Mouse (Mus musculus) cortical plate, adult 2 months (tissue): ENCODE data around the gene Fam71e1. TPM values are rescaled to one million over a fixed set of nuclear protein-coding genes. Genes with fewer than 3 reads are reported as not detected.

Experiments used
- H3K27ac ChIP-seq: fragments of 200-500 bp; 2 replicates; pipeline ENCODE4 v1.5.1; 2012; ENCODE audit warnings: low read length, control low read depth, inconsistent platforms; ENCODE audit not compliant: insufficient read depth
- H3K4me1 ChIP-seq: fragments of 200-500 bp; 2 replicates; pipeline ENCODE4 v1.6.1; 2011; ENCODE audit warnings: low read length; ENCODE audit not compliant: control insufficient read depth, insufficient read depth
- H3K4me3 ChIP-seq: fragments of 200-500 bp; 2 replicates; pipeline ENCODE4 v1.5.1; 2011; ENCODE audit warnings: mild to moderate bottlenecking, low read length, control low read depth; ENCODE audit not compliant: insufficient read depth
- CTCF ChIP-seq: fragments of 200-500 bp; IDR thresholded peaks from 2 replicates; pipeline ENCODE4 v1.5.1; 2011; ENCODE audit warnings: mild to moderate bottlenecking, control low read depth, low read length; ENCODE audit not compliant: insufficient read depth; ENCODE audit errors: extremely low read depth
- POLR2A ChIP-seq: fragments of 200-500 bp; IDR thresholded peaks from 2 replicates; pipeline ENCODE4 v1.6.1; 2011; ENCODE audit warnings: mild to moderate bottlenecking, low read length, control low read depth; ENCODE audit not compliant: insufficient read depth; ENCODE audit errors: extremely low read depth
- polyA plus RNA-seq: library from polyadenylated mRNA; depleted of rRNA; stranded (reverse); fragments of >200 nt; gene quantifications from 2 replicates; pipeline ENCODE4 v1.2.3, GENCODE M21; 2012

Gene Fam71e1
- polyA plus RNA-seq, 1 experiment, result 27.0 TPM

DNA sequence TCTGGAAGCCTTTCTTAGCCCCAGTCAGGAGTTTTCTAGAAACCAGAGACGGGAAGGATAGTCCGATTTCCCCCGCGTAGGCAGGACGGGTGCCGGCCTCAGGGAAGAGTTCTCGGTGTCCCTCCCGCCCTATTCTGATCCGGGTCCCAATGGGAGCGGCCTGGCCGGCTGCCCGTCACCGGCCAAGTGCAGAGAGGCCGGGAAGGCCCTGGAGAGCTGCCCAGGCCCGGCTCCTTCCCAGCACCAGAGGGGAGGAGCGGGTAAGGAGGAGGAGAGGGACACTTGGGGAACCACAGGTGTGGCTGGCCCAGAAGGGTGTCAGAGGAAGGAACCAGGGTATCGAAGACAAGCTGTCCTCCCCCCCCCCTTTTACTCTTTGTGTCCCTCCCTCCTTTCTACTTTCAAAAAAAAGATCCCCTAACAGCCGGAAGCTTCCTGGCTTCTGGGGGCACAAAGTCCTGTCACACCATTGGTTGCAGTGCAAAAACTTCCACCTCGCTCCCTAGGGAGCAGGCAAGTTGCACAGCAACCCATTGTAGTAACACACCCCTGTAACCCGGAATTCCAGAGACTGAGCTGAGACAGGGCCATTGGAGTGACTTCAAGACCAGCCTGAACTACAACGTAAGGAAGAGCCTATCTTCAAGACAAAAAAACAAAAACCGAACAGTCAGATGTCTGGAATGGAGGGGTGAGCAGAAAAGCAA lies 28.9 kb downstream of the Fam71e1 start:
- TF ChIP-seq POLR2A, result no peak
- no peak for TF ChIP-seq CTCF

DNA sequence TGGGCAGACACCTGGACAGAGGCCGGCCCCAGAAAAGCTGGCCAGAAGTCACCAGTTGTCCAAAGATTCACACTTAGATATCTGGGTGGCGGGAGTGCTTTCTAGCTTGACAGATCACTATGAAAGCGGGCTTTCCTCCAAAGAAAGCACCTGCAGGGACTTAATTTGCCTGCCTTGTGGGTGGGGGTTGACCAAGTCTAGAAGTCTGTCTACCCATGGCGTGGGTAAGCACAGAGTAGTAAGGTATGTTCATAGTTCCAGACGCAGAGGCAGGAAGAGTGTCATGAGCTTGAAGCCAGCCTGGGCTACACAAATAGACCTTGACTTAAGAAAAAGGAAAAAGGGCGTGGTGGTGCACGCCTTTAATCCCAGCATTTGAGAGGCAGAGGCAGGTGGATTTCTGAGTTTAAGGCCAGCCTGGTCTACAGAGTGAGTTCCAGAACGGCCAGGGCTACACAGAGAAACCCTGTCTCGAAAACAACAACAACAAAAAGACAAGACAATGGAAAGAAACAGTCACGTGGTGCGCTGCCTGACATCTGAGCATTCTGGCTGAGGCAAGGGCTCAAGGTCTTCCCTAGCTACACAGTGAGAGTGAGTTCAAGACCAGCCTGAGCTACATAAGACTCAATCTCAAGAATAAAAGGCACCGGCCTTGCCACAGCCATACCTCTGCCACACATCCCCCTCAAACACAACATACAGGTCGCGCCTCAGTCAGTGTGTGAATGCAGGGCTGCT lies 30.2 kb downstream of the Fam71e1 start:
- no peaks in the 10 kb centered on the region for H3K4me1 ChIP-seq
- H3K4me3 ChIP-seq, result no peak overlapping the region
- H3K27ac ChIP-seq, result no peak overlapping the region
- TF ChIP-seq POLR2A (no peak), CTCF (no peak)

More for the DNA sequence above, 28.9 kb downstream of the Fam71e1 start:
- no peaks in the 10 kb centered on the region for H3K4me1 ChIP-seq
- H3K27ac ChIP-seq, result no peak overlapping the region
- H3K4me3 ChIP-seq, result no peak overlapping the region

GRCm38 (mm10) chr7:44527483-44528398 lies 31.4 kb downstream of the Fam71e1 start:
- no peaks in the 10 kb centered on the region for H3K4me1 ChIP-seq
- TF ChIP-seq POLR2A (peak; percentile 55; the same call in 1 of the 2 replicates), CTCF (peak; percentile 73)
- H3K27ac ChIP-seq, result 0 out of 2 replicates have a peak overlapping the region, but pooled peaks have one; percentile 7
- peak overlapping the region; percentile 27 for H3K4me3 ChIP-seq

DNA sequence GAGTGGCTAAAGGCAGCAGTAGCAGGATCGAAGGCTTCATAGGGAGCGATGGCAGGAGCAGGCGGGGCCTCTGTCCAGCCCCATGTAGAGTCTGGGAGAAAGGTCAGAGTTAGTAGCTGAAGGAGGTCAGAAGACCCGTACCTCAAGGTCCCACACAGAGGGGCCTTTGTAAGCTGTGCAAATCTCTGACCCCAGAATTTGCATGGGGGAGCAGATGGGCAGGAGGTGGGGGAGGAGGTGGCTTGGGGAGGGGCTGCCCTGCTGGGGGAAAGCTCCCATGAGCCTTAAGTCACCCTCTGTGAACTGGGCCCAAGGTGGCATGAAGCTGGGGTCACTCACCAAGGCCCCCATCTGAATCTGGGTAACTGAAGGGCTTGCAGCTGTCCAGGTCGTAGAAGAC lies 33.1 kb downstream of the Fam71e1 start:
- H3K27ac ChIP-seq, result no peak overlapping the region
- H3K4me1 ChIP-seq, result no peaks in the 10 kb centered on the region
- no peak for TF ChIP-seq POLR2A
- no peak for TF ChIP-seq CTCF
- H3K4me3 ChIP-seq, result no peak overlapping the region

DNA sequence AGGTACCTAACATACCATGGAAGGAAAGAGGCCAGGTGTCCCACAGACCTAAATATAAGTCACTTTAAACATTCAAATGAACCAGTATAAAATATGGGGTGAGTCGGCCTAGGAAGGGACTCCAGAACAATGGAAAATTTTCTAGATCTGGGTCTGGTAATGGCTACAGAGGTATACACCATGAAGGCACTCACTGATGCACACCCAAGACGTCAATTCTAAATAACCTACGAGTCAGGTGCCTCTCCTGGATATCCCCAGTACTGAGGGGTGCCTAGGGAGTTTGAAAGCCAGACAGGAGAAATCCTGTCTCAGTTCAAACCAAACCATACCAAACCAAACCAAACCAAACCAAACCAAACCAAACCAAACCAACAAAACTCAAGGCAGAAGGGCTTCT lies 34.1 kb downstream of the Fam71e1 start:
- Histone ChIP-seq H3K27ac (no peak overlapping the region), H3K4me1 (no peaks in the 10 kb centered on the region), H3K4me3 (no peak overlapping the region)
- TF ChIP-seq POLR2A (no peak), CTCF (no peak)

GRCm38 (mm10) chr7:44531207-44531606 lies 34.8 kb downstream of the Fam71e1 start:
- Histone ChIP-seq H3K27ac (no peak overlapping the region), H3K4me3 (no peak overlapping the region), H3K4me1 (no peaks in the 10 kb centered on the region; the same call in 1 of the 2 replicates)
- TF ChIP-seq CTCF (no peak), POLR2A (no peak)

GRCm38 (mm10) chr7:44531946-44532732 lies 35.8 kb downstream of the Fam71e1 start, which contains the start of gene Spib:
Spib (minus strand) TSS chr7:44532071.
- Histone ChIP-seq H3K4me1 (peaks cover 3% of the 10 kb centered on the region), H3K27ac (no peak within 1 kb of the TSS), H3K4me3 (no peak within 1 kb of the TSS)
- TF ChIP-seq POLR2A (no peak), CTCF (no peak)

GRCm38 (mm10) chr7:44532918-44533745 lies 36.8 kb downstream of the Fam71e1 start:
- Histone ChIP-seq H3K4me1 (peaks cover 3% of the 10 kb centered on the region), H3K4me3 (no peak overlapping the region), H3K27ac (no peak overlapping the region)
- TF ChIP-seq POLR2A, result no peak
- TF ChIP-seq CTCF, result no peak
